Mouse (Mus musculus) gastrocnemius, postnatal 10 days (tissue): Measurements from ENCODE around the gene Spag5. TPM values are rescaled to one million over a fixed set of nuclear protein-coding genes. Genes with fewer than 3 reads are reported as not detected.

Source experiments
- DNase-seq: peaks from one replicate; pipeline ENCODE4 v3.0.0; 2021; ENCODE audit warnings: mixed read lengths
- total RNA-seq, 2 experiments: library from RNA; stranded (reverse); gene quantifications; 2 replicates each; pipeline ENCODE4 v1.2.3; 2021

The Spag5 gene
- total RNA-seq, 2 experiments from 2014 or later = 7.1 to 11.3 TPM

DNA sequence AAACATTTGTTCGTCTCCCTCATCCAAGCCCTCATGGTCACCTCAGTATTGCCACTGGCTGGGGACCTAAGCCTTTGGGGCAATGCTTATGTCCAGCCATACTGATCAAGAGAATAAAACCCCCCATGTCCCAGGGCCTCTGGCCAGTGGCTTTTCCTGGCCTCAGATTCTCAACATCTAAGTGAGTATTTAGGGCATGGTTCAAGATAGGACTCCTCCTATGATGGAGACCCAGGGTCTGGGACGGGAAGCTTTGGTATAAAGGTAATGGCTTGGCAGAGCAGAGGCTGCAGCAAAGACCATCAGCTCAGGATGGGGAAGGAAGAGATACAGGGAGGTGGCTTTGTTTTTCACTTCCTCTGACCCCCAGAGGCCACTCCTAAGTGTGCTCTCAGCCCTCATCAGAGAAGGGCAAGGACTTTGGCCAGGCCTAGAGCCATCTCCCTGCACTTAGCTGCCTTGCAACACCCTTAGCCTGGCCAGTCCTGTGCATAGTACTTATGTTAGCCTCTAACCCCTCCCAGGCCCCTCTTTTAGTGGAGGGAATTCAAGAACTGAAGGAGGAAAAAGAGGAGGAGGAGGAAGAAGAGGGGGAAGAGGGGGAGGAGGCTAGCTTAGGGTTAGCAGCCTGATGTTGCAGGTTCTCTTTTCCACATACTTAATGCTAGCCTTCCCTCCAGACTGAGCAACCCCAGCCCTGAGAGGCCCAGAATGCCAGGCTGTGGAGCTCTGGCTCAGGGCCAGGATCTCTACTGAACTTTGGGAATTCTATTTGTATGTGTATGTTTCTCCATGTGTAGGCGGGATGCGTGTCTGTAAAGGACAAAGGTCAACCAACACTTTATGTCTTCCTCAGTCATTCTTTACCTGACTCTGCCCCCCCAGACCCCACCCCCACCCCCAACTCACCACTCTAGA, 48.4 kb downstream of the Spag5 start:
- no peak for DNase-seq

DNA sequence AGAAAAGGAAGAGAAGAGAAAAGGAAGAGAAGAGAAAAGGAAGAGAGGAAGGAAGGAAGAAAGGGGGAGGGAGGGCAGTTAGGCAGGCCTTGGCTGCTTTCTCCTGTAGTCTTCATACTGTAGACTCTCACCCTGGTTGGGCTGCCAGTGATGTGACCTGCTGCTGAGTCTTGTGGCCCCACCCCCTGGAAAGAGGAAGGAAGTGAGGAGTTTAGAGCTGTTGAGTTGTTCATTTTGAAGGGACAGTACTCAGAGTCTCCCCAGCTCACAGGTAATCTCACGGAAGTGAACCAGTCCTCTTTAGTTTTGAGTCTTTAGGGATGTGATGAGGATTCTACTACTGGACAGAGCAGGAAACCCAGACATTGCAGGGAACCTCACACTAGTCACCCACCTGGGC, 51.8 kb downstream of the Spag5 start:
- DNase-seq = no peak

DNA sequence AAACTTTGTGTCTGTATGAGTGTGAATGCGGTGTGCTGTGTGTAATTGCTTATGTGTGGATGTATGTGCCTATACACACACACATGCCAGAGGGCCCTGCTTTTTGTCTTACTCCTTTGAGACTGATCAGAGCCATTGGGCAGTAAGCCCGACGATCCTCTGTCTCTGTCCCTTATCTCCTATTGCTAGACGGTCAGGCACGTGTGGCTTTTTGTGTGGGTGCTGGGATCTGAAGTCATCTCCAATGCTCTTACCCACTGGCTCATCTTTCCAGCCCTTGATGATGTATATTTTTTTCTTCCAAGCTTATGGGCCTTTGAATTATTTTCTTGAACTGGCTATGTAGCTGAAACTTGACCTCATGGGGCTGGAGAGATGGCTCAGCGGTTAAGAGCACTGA, 53.6 kb downstream of the Spag5 start:
- no peak for DNase-seq

DNA sequence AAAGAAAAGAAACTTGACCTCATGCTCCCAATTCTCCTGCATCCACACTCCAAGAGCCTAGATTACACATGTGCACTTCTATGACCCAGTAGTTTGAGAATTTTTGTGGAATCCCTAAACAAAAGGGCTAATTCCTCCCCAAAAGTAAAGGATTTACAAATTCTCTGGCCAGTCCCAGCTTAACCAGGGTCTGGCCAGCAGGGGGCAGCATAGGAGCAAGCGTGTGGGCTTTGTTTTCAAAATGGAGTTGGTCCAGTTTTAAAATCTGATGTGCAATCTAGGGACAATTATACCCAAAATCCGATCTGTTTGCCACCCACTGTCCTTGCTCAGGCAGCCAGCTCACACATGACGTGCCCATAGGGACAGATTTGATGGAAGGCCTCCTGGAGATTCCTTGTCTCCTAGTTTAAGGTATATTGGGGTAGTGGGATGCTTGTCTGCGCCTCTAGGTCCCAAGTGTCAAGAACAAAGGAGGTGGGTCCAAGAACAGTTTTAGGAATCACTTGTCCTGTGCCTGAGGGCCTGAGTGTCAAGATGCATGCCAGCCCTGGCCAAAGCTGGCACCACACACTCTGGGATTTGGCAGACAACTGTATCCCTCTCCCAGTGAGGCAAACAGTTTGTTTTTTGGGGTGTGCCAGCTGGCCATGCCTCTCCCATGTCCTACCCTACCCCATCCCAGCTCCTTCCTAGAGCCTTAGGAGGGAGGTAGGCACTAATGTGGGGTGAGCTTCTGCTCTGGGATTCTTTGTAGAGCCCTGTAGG, 54.3 kb downstream of the Spag5 start:
- peak; percentile 88 for DNase-seq

DNA sequence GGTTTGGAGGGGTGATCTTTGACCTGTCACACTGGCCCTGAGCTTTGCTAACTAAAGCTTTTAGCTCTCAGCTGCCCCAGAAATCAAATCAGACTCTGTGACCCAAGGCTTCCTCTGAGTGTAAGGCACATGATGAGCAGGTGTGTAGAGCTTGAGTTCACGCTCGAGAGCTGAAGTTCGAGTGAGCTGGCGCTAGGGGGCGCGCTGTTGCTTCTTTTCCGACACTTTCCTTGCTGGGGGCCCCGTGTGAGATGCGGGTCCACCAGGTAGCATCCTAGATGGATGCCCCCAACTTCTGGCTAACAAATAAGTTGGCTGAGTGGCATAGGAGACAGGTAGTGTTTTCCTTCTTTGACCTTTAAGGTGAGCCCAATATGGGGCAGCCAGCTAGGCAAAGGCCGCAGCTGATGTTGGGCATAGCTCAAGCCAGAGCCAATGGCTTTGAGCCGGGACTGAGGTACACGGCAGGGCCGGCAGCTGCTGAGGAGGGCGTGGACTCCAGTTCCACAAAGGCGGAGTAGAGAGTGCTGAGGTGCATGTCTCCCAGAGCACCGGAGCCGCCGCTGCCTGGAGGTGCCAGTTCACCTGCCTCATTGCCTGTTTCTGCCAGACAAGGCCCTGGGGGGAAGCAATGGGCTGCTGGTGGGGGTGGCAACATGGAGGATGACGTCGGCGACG, 57.1 kb downstream of the Spag5 start:
- DNase-seq = peak; percentile 50

DNA sequence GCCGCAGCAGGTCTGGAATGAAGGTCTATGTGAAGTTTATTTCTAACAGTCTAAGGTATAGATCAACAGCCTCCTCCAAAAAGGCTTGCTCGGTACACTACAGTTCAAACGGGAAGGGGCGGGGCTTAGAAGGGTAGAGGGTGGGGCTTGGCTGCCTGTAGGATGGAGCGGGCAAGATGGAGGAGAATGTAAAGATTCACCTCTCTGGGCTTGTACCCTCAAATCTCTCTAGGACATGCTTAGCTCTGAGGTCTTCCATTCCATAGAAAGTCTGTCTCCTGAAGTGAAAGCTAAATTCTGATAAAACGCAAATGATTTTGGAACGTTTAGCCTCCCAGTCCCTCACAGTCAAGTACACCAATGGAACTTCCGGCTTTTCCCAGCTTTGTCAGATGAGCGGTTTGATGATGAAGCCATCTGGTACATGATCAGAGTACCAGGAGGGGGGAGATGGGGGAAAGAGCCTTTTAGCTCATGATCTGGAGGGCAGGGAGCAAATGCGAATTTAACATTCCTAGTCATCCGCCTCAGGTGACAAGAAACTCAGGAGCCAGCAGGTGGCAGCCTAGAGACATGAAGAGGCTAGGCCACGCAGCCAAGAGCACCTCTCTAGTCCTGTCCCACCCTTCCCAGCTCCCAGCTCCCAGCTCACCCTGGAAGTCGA, 58.9 kb downstream of the Spag5 start:
- DNase-seq = peak; percentile 77

DNA sequence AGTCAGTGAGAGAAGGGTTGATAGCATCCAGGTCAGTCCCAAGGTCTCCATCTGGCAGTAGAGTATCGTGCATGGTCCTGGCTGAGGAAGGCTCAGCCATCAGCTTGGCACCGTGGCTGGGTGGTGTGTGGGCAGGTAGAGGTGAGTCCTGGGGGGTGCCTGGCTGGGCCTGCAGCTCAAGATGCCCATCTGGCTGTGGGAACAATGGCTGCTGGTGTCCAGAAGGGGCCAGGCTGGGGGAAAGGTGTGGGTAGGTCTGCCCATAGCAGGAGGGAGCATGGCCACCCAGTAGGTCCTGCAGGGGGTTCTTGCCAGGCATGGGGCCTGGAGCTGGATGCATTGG, 59.4 kb downstream of the Spag5 start:
- DNase-seq = no peak

DNA sequence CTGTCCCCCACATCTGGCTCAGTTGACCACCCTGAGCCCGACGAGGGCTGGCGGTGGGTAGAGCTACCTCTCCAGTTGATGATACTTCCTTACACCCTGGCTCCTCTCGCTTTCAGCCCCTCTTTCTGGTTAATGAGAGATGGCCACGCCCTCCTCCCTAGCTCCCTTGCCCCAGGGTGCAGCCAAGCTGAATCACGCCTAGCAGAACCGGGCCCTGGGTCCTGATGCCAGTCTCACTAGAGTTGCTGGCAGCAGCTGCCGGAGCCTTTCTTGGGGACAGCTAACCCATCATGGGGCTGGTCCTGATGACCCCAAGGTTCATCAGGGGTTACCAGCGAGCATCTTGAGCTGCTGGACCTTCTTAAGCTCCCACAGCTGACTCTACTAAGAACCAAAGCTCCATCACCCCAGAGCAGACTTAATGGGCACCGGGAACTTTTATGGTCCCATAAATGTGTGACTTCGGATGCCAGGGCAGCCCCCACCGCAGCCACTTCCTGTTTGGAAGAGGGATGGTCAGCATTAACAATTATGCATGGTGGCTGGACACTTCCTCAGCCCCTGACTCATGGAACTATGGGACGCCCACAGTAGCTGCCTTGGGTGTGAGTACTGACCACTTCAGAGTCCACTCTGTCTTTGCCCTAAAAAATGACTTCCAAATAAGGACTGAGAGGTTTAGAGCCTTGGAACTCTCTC, 62.1 kb downstream of the Spag5 start:
- DNase-seq = no peak

DNA sequence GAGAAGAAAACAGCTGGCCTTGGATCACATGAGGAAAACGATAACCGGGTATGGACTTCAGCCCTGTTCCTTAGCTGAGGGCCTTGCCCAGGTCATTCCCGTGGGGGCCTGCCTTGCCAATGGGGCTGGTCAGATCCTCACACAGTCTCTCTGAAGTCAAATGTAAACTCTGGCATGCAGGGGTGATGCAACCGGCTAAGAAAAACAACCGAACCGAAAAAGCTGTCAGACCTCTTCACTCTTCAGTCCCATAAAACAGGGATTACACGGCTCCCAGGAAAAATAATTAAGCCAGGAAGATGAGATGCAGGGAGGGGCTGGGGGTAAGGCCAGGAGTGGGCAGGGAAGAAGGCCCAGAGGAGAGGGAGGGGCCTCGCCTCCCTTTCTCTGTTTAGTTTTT, 62.8 kb downstream of the Spag5 start:
- DNase-seq = no peak

DNA sequence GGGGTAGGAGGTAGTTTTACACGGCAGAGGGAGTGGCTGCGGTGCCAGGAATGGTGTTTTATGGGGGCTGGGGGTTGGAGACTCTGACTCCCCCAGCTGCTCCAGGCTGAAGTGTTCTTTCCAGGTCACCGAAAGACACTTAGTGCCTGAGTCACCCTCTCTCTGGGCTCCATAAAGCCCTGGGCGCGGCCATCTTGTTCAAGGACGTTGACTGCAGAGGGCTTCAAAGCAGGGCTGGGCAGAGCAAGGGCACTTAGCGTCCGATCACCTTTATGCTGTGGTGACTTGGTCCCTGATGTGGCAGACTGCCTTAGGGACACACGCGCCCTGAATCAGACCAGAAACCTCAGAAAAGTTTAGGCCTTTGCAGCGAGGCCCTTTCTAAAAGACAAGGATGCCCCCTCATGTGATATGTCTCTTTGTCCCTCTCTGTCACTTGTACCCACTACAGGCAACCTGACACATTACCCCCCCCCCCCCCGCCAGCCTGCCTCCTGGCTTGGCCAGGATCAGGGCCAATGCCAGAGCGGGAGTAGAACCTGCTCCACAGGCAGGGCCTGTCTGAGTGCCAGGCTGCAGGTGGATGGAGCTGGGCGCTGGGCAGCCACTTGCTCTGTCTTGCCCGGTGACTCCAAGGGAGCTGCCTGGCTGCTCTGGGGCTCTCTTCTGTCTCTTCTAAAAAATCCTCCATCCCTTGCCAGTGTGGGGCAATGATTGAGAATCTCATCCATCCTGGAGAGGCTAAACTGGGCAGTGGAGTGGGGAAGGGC, 66.3 kb downstream of the Spag5 start:
- no peak for DNase-seq

DNA sequence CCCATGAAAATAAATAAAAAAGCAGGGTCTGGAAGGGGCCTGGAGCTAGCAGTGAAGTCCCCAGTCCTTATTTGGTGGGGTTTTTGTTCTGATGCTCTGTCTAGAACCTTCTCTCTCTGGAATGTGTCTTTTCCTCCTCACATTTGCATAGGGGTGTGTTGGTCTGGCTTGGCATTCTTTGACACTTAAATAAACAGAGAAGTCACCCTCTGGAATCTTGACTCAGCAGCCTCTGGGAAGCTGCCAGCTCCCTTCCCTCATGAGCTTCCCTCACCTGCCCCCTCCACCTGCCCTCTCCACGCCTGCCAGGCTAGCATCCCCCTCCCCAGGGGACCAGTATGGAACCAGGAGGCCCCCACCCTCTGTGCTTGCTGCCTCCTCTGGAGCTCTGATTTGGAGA, 69.1 kb downstream of the Spag5 start:
- no peak for DNase-seq

DNA sequence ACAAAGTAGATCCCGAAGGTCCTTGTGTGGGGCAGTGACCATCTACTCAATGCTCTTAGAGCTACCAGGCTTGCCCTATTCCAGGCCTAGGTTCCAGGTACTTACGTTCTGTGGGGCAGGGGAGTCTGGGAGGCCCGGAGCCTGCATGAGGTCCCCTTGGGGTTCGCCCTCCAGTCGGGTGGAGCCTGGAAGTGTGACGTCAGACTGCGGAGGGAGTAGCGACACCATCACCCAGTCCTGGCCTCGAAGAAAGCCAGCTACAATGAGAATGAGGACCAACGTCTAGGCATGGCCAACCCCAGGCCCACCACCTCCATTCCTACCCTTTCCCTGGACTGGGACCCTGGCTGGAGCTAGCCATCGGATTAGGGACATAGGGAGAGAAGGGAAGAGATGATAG, 70.4 kb downstream of the Spag5 start:
- DNase-seq = no peak

Other genes with a start within 250 kb of the Spag5 start
- gene Eral1, start 221.1 kb upstream of the Spag5 start, total RNA-seq = 10 to 100 TPM; 17.8 to 21.6 TPM
- 1 to 10 TPM; 7.8 to 9.8 TPM for gene Fam222b, start 206.9 kb upstream of the Spag5 start, total RNA-seq
- 10 to 100 TPM; 15.7 to 22.6 TPM for gene Traf4, start 135.9 kb upstream of the Spag5 start, total RNA-seq
- gene Nek8, start 124.9 kb upstream of the Spag5 start, total RNA-seq = 1 to 10 TPM; 3.1 to 3.7 TPM
- gene Tlcd1, start 124.8 kb upstream of the Spag5 start, total RNA-seq = 10 to 100 TPM in 1 of 2 experiments, 1 to 10 TPM in 1; 7.4 to 11.9 TPM
- 1,000 to 10,000 TPM; 1,328 to 1,362 TPM for gene Rpl23a, start 117.9 kb upstream of the Spag5 start, total RNA-seq
- 10 to 100 TPM; 21.7 to 25.4 TPM for gene Rab34, start 113.1 kb upstream of the Spag5 start, total RNA-seq
- 1 to 10 TPM; 1.1 to 1.2 TPM for gene Proca1, start 108.1 kb upstream of the Spag5 start, total RNA-seq
- gene Sdf2, start 55.8 kb upstream of the Spag5 start, total RNA-seq = 10 to 100 TPM; 47.5 to 48.2 TPM
- gene Supt6, start 55.5 kb upstream of the Spag5 start, total RNA-seq = 10 to 100 TPM; 30.3 to 35.3 TPM
- 100 to 1,000 TPM; 136 to 138 TPM for gene 2610507B11Rik, start 39.8 kb upstream of the Spag5 start, total RNA-seq
- gene BC030499, start 10.7 kb upstream of the Spag5 start, total RNA-seq = under 1 TPM; 0.36 to 0.59 TPM
- 1 to 10 TPM; 1.9 to 2.0 TPM for gene Aldoc, start 21.4 kb downstream of the Spag5 start, total RNA-seq
- gene Pigs, start 26.9 kb downstream of the Spag5 start, total RNA-seq = 10 to 100 TPM; 24.9 to 25.5 TPM
- gene Unc119, start 42.0 kb downstream of the Spag5 start, total RNA-seq = 10 to 100 TPM; 26.2 to 28.4 TPM
- gene Foxn1, start 85.0 kb downstream of the Spag5 start, total RNA-seq = not detected
- gene Slc13a2, start 120.7 kb downstream of the Spag5 start, total RNA-seq = not detected
- gene Slc46a1, start 164.2 kb downstream of the Spag5 start, total RNA-seq = 1 to 10 TPM; 1.6 to 2.8 TPM
- 1 to 10 TPM; 1.2 to 1.7 TPM for gene Sarm1, start 196.2 kb downstream of the Spag5 start, total RNA-seq
- gene Vtn, start 197.6 kb downstream of the Spag5 start, total RNA-seq = 10 to 100 TPM; 29.8 to 39.0 TPM
- gene Sebox, start 201.9 kb downstream of the Spag5 start, total RNA-seq = not detected
- gene Tmem199, start 210.6 kb downstream of the Spag5 start, total RNA-seq = 10 to 100 TPM; 14.2 to 16.3 TPM
- gene Poldip2, start 210.7 kb downstream of the Spag5 start, total RNA-seq = 100 to 1,000 TPM in 1 of 2 experiments, 10 to 100 TPM in 1; 99.9 to 109 TPM
- 10 to 100 TPM; 39.3 to 42.6 TPM for gene Tnfaip1, start 234.8 kb downstream of the Spag5 start, total RNA-seq
- gene Ift20, start 234.8 kb downstream of the Spag5 start, total RNA-seq = 10 to 100 TPM; 28.0 to 39.1 TPM
- gene Tmem97, start 249.2 kb downstream of the Spag5 start, total RNA-seq = 10 to 100 TPM; 11.9 to 13.9 TPM